In genomic region chr3:3308996-3309395, GRCm38 (mm10) we compare ENCODE assay signal across 16 mouse cellular contexts.
DNase-seq lines count a peak whose midpoint lies in the region; ATAC-seq and TF ChIP-seq lines count a peak whose summit lies in the region.
"Had no signal": no experiment of that assay in that cellular context is flagged by ENCODE, and none has a peak within 500 bp of the region (broad histone marks: within the 10 kb centered on the region; RNA-seq: fewer than 3 reads in every experiment).

No protein-coding gene starts in this region.

- 54% methylated on average over 18 of the region's 18 CpGs for WGBS in heart, embryonic 15.5 days
- 59% methylated on average over 18 of the region's 18 CpGs for WGBS in forebrain, embryonic 14.5 days
- 72% methylated on average over 18 of the region's 18 CpGs for WGBS in midbrain, embryonic 13.5 days

- H3K9ac ChIP-seq in heart, embryonic 15.5 days, result no peak overlapping the region
- H3K9ac ChIP-seq in ES-Bruce4 (ENCODE audit: low read depth, poor library complexity, severe bottlenecking), result no peak overlapping the region
- no peak overlapping the region for H3K9ac ChIP-seq in forebrain, embryonic 14.5 days (ENCODE audit: low read length)
- H3K9ac ChIP-seq in midbrain, embryonic 13.5 days (replicated peaks), result no peak overlapping the region
- H3K9ac ChIP-seq: liver, embryonic 14.5 days had no signal

- no peaks in the 10 kb centered on the region for H3K9me3 ChIP-seq in heart, embryonic 15.5 days (replicated peaks)
- no peaks in the 10 kb centered on the region; the same call in 1 of the 2 replicates for H3K9me3 ChIP-seq in ES-Bruce4 (replicated peaks; ENCODE audit: control insufficient read depth, insufficient read depth, low read length, poor library complexity, severe bottlenecking)
- no peaks in the 10 kb centered on the region for H3K9me3 ChIP-seq in forebrain, embryonic 14.5 days (replicated peaks; ENCODE audit: control insufficient read depth, low read length)
- H3K9me3 ChIP-seq in midbrain, embryonic 13.5 days, result peaks cover 13% of the 10 kb centered on the region; the same call in 1 of the 2 replicates

- intact Hi-C loops in heart, postnatal 36 days (cut with DNase I), result no loop called here

- TF ChIP-seq CTCF in ES-Bruce4 (IDR thresholded peaks at IDR 0.05; ENCODE audit: low read depth, low read length), result no peak

- H3K27me3 ChIP-seq in heart, embryonic 15.5 days, result no peaks in the 10 kb centered on the region
- H3K27me3 ChIP-seq in ES-Bruce4 (ENCODE audit: control insufficient read depth, insufficient read depth, low read length, poor library complexity, severe bottlenecking), result no peaks in the 10 kb centered on the region
- H3K27me3 ChIP-seq in forebrain, embryonic 14.5 days (replicated peaks; ENCODE audit: control insufficient read depth, insufficient read depth, low read length), result no peaks in the 10 kb centered on the region
- H3K27me3 ChIP-seq in midbrain, embryonic 13.5 days, result no peaks in the 10 kb centered on the region

- no peak overlapping the region for H3K27ac ChIP-seq in heart, embryonic 15.5 days
- H3K27ac ChIP-seq in ES-Bruce4 (ENCODE audit: insufficient read depth, low read length), result no peak overlapping the region
- H3K27ac ChIP-seq in forebrain, embryonic 14.5 days (ENCODE audit: low read depth, low read length), result no peak overlapping the region
- no peak overlapping the region for H3K27ac ChIP-seq in midbrain, embryonic 13.5 days
- H3K27ac ChIP-seq: left cerebral cortex, adult 2 months; liver, embryonic 14.5 days; macrophage had no signal

- H3K36me3 ChIP-seq in heart, embryonic 15.5 days, result no peaks in the 10 kb centered on the region
- H3K36me3 ChIP-seq in ES-Bruce4 (ENCODE audit: control insufficient read depth, insufficient read depth, low read length, poor library complexity, severe bottlenecking), result no peaks in the 10 kb centered on the region
- no peaks in the 10 kb centered on the region for H3K36me3 ChIP-seq in forebrain, embryonic 14.5 days (ENCODE audit: control insufficient read depth, insufficient read depth, low read length)
- no peaks in the 10 kb centered on the region for H3K36me3 ChIP-seq in midbrain, embryonic 13.5 days

- peak overlapping the region; percentile 8; the same call in 1 of the 2 replicates for H3K4me2 ChIP-seq in heart, embryonic 15.5 days
- H3K4me2 ChIP-seq in forebrain, embryonic 14.5 days (ENCODE audit: low read length), result peak overlapping the region; percentile 25; the same call in 1 of the 2 replicates
- H3K4me2 ChIP-seq in midbrain, embryonic 13.5 days (replicated peaks), result peak overlapping the region; percentile 26

- no peaks in the 10 kb centered on the region for H3K4me1 ChIP-seq in heart, embryonic 15.5 days (replicated peaks)
- no peaks in the 10 kb centered on the region for H3K4me1 ChIP-seq in ES-Bruce4 (ENCODE audit: control insufficient read depth, insufficient read depth, low read length)
- H3K4me1 ChIP-seq in forebrain, embryonic 14.5 days (ENCODE audit: control insufficient read depth, insufficient read depth, low read length), result no peaks in the 10 kb centered on the region
- H3K4me1 ChIP-seq in midbrain, embryonic 13.5 days (replicated peaks), result no peaks in the 10 kb centered on the region

- H3K4me3 ChIP-seq in heart, embryonic 15.5 days, result no peak overlapping the region
- H3K4me3 ChIP-seq in ES-Bruce4 (ENCODE audit: low read depth, low read length), result peak overlapping the region; percentile 60
- no peak overlapping the region for H3K4me3 ChIP-seq in forebrain, embryonic 14.5 days (ENCODE audit: low read depth, low read length)
- H3K4me3 ChIP-seq in midbrain, embryonic 13.5 days (replicated peaks), result no peak overlapping the region
- H3K4me3 ChIP-seq: left cerebral cortex, adult 2 months had no signal

- TF ChIP-seq POLR2A in ES-Bruce4 (IDR thresholded peaks at IDR 0.05; ENCODE audit: insufficient read depth, low read length), result no peak

- no peak for ATAC-seq in heart, embryonic 15.5 days (replicated peaks; ENCODE audit: insufficient number of reproducible peaks, insufficient read depth, low FRiP score, low read depth)
- ATAC-seq in forebrain, embryonic 14.5 days, result no peak
- ATAC-seq in midbrain, embryonic 13.5 days, result peak; percentile 14; the same call in 1 of the 2 replicates
- ATAC-seq: CD4-positive, CD25-positive, alpha-beta regulatory T cell, adult 4 months; inflammation-experienced regulatory T-cells, adult 6 months had no signal

- DNase-seq in heart, postnatal 36 days, result no peak
- no peak for DNase-seq in forebrain, embryonic 14.5 days (ENCODE audit: low spot score)
- DNase-seq in right cerebral cortex, postnatal 4 days, result no peak
- DNase-seq in lung, postnatal 10 days, result no peak
- DNase-seq: cerebellum, adult 9-11 months; gastrocnemius, postnatal 14 days; kidney, postnatal 4 days; thymus, adult 18-20 months had no signal

- no peak for TF ChIP-seq EP300 in ES-Bruce4 (IDR thresholded peaks at IDR 0.05; ENCODE audit: insufficient read depth, low read depth, low read length)
